Mouse (Mus musculus): ENCODE measurements around the gene Gm14597.
"Not testable (repeated sequence)": the region's sequence is repeated elsewhere in the genome, so short reads cannot be mapped to it uniquely, and the experiment has no call there.

Gm14597 gene

GRCm38 (mm10) chrX:53608879-53609278 lies at the start of gene Gm14597:
Gm14597 (minus strand) TSS chrX:53608979.
- not testable (repeated sequence) for DNase-seq

GRCm38 (mm10) chrX:53652917-53653316 lies 44.1 kb upstream of the Gm14597 start:
- DNase-seq: not testable (repeated sequence)

- no peak for DNase-seq
Observed at GRCm38 (mm10) chrX:53645885-53646284, 37.1 kb upstream of the Gm14597 start.

DNA sequence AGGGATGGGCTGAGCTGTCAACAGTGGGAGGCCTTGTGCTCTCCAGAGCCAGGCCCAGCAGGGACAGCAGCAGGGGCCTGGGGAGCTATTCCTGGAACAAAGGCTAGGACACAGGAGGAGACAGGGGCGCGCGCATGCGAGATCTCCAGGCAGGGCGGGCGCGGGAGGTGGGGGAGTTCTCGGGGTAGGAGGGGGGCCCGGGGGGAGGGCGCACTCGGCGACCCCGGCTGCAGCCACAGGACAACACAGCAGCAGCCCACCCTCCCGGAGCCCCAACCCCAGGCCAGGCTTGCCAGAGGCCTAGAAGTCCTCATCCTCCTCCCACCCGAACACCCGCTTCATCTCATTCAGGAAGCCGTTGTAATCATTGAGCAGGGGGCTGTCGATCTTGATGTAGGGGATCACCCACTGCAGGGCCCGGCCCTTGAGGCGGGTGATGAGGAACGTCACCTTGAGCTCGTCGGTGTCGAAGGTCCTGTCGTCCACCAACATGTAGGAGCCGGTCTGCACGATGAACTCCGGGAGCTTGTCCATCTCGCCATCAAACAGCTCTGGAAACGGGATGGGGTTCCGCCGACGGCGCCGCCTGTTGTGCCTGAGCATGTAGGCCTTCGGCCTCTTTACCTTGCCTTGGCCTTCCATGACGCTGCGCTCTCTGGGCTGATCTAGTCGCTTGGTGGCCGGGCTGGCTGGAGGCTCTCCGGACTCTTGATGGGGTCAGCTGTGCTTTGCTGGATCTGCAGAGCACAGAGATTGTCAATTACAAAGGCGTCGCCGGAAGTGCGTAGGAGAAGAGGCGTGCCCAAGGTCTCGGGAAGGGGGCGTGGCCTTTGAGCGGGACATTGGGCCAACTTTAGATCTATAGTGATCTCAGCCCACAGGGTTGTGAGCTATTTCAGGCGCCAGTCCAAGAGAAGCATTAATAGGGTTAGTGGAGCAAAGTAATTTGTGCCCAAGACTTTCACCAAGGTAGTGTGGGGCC lies 34.5 kb upstream of the Gm14597 start, which contains the start of gene Rtl8a:
Gene Rtl8a (minus strand): TSS at position 703 of the 982 bp plus-strand sequence.
- DNase-seq: peak; percentile 68 to 78

- DNase-seq: not testable (repeated sequence)
Observed at GRCm38 (mm10) chrX:53642604-53642979, 33.8 kb upstream of the Gm14597 start.

- not testable (repeated sequence) for DNase-seq
Observed at GRCm38 (mm10) chrX:53638107-53638506, 29.3 kb upstream of the Gm14597 start.

GRCm38 (mm10) chrX:53611395-53611794 lies 2.6 kb upstream of the Gm14597 start:
- DNase-seq: not testable (repeated sequence)

GRCm38 (mm10) chrX:53610571-53610970 lies 1.8 kb upstream of the Gm14597 start:
- peak; percentile 44 to 62 for DNase-seq

DNA sequence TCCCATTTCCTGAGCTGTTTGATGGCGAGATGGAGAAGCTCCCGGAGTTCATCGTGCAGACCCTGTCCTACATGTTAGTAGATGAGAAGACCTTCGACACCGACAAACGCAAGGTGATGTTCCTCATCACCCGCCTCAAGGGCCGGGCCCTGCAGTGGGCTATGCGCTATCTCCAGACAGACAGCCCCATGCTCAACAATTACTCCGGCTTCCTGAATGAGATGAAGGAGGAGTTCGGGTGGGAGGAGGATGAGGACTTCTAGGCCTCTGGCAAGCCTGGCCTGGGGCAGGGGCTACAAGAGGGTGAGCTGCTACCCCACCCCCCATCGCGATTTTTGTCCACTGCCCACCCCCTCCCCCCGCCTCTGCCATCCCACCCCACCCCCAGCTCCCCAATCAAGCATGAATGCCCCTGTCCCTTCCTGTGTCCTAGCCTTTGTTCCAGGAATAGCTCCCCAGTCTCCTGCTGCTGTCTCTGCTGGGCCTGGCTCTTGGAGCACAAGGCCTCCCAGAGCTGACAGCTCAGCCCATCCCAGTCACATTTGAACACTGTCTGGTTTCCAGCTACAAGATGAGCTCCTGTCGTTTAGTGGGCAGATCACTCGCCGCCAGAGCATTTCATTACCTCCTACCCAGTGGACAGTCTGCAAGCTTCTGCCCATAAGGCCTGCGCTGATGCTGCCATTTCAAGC lies 511 bp downstream of the Gm14597 start:
- DNase-seq: no peak

DNA sequence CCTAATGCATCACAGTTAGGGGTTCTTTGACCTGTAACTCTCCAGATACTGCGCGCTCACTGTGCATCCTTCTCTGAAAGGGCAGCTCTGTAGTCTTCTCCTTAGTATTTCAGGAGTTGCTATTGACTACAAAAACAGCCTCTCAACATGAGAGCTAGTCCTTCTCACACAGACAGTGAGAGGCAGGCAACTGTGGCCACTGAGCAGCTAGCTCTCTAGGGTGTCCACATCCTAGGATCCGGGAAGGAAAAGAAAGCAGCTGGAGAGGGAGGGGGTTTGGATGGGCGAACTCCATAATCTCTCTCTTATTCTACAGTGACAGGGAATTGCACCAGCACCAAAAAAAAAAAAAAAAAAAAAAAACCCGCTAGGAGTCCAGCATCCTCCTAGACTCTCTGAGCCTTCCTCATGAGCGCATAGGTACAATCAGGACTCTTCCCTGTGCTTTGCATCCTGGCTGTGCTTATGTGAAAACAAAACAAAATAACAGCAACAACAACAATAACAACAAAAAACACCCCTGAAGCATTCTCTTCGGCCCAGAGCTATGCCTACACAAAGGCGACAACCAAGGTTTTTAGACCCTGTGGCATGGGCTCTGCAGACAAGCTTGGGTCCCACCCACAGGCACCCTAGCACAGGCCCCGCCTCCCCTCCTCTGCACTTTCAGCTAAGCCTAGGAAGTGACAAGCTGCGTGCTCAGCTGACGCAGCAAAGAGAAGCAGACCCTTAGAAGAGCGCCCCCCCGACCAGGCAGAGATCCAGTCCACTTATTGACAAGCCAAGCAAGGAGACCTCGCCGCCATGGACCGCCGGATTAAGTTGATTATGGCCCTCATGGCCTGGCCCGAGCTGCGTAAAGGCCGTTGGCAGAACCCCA lies 1.3 kb downstream of the Gm14597 start, which contains the start of gene Rtl8c:
Gene Rtl8c (plus strand): TSS at position 791 of the 880 bp plus-strand sequence.
- DNase-seq: peak; percentile 20 to 35

- not testable (repeated sequence) for DNase-seq
Observed at GRCm38 (mm10) chrX:53606176-53606575, 2.6 kb downstream of the Gm14597 start.

DNA sequence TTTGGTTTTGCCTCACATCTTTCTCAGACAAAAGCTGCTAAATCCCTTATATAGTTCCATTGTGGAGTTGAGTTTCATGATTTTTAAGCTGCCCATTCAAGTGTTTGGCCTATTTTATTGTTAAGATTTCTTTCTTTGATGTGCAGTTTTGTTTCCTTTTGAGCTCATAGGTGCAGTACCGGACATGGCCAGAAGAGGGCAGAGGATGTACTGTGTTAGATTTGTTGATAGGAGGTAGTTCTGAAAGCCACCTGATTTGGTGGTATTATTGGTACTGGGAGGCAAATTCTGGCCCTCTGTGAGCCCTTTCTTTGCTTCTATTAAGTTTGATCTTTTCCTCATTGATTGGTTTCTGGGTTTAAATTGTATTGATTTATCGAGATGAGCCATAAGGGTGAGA lies 8.8 kb downstream of the Gm14597 start:
- peak; percentile 15 to 58 for DNase-seq

DNA sequence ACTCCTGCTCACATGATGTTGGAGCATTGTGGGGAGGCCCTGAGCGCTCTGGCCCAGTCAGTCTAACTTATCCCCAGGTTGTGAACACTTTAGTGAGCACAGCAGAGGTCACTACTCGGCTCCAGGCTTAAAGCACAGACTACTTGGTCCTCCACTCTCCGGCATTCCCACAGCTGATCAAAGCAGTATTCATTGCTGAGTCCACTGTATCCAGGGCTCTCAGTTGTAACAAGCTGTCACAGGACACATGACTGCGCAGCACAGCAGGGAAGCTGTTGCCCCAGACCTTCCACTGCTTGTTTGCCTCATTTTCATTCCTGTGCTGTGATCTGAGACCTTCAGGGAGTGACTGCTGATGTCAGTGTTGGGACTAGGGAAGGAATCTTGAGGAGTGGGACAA lies 25.4 kb downstream of the Gm14597 start:
- not testable (repeated sequence) for DNase-seq

- peak; percentile 29 to 42 for DNase-seq
Observed at GRCm38 (mm10) chrX:53581407-53581806, 27.4 kb downstream of the Gm14597 start.

DNA sequence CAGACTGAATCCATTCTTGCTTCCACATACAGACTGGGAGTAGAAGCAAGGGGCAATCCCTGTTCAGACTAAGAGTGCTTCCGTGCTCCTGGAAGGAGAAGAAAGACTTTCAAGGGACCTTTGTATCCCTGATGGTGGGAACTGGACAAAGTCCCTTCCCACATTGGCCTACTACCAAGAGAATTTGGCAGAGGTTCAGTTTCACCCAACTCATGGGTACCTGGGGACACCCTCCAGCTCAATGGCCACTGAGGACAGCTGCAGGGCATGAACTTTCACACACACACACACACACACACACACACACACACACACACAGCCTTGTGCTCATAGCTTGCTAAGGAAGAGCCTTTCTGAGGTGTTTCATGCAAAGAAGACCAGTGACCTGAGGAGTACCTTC lies 29.5 kb downstream of the Gm14597 start:
- DNase-seq: peak; percentile 72 to 75
